Mouse (Mus musculus) limb, embryonic 13.5 days (tissue): ENCODE data around the gene Pdgfd. TPM values are rescaled to one million over a fixed set of nuclear protein-coding genes. Genes with fewer than 3 reads are reported as not detected.

ENCODE experiments used
- ATAC-seq: fragments of 200-750 bp; cut with Nextera tagmentation; 2 replicates; pipeline ENCODE4 v1.8.0; 2017; ENCODE audit warnings: low read depth, moderate number of reproducible peaks, moderate TSS enrichment; ENCODE audit not compliant: low FRiP score
- H3K27ac ChIP-seq: fragments of 300-500 bp; sonication (generic); 2 replicates; pipeline ENCODE4 v1.5.1; 2015; ENCODE audit warnings: inconsistent platforms, mild to moderate bottlenecking, moderate library complexity
- H3K27me3 ChIP-seq: fragments of 300-500 bp; sonication (generic); 2 replicates; pipeline ENCODE4 v1.6.1; 2015; ENCODE audit warnings: mild to moderate bottlenecking, inconsistent platforms
- H3K36me3 ChIP-seq: fragments of 300-500 bp; sonication (generic); 2 replicates; pipeline ENCODE4 v1.6.1; 2015; ENCODE audit warnings: inconsistent platforms, mild to moderate bottlenecking, moderate library complexity
- H3K4me1 ChIP-seq: fragments of 300-500 bp; sonication (generic); 2 replicates; pipeline ENCODE4 v1.6.1; 2015; ENCODE audit warnings: inconsistent platforms
- H3K4me2 ChIP-seq: fragments of 300-500 bp; sonication (generic); replicated peaks from 2 replicates; pipeline ENCODE4 v1.6.1; 2015; ENCODE audit warnings: inconsistent platforms, mild to moderate bottlenecking, moderate library complexity
- H3K4me3 ChIP-seq: fragments of 300-500 bp; sonication (generic); 2 replicates; pipeline ENCODE4 v1.5.1; 2015; ENCODE audit warnings: moderate library complexity, mild to moderate bottlenecking, inconsistent platforms
- H3K9ac ChIP-seq: fragments of 300-500 bp; sonication (generic); 2 replicates; pipeline ENCODE4 v1.6.1; 2015; ENCODE audit warnings: mild to moderate bottlenecking, inconsistent platforms
- H3K9me3 ChIP-seq: fragments of 300-500 bp; sonication (generic); 2 replicates; pipeline ENCODE4 v1.6.1; 2016; ENCODE audit warnings: inconsistent platforms
- WGBS: fragments of 180-500 bp; shearing (Covaris S2); methylation state at CpG from one replicate; pipeline ENCODE4 v1.1.7; 2015; 5-methylcytosine and 5-hydroxymethylcytosine counted together
- polyA plus RNA-seq: library from polyadenylated mRNA; unstranded; fragments of >200 nt; fragmentation: Nextera tagmentation; extraction: Ambion mirVana; gene quantifications from 2 replicates; pipeline ENCODE4 v1.2.1, GENCODE M21; 2015

The Pdgfd gene
- polyA plus RNA-seq, 1 experiment from 2014 or later, result 11.0 TPM

DNA sequence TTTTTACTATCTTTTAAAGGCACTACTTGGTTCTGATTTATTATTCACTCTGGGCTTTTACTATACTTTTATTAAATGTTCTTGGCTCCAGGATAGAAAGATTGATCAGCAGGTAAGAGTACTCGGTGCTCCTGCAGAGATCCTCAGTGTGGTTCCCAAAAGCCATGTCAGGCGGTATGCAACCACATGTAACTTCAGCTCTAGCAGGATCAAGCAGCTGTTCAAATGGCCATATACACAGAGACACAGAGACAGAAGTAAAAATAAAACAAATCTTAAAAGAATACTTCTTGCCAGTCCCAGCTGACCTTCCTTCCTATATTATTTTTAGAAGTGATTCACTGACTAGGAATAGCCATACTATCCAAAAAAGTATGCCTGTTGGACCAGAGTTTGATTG lies 157.0 kb downstream of the Pdgfd start:
- 83% methylated on average over 2 of the region's 2 CpGs for WGBS
- no peak for ATAC-seq

DNA sequence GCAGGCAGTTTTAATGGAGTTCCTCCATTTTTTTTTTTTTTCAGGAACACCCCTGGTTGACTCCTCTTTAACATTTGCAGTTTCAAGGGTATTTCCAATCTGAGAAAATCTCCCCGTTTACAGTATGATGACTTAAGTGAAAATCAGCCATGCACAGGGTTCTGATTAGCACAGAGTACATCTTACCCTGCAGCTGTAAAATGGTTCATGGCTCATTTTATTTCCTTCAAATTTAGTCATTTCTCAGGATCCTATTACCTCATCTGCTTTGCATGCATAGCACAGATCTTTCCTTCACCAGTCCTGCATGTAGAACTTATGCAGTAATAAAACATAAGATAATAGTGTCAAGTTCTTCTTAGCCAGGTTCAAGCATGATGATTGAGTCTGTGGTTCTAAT lies 165.1 kb downstream of the Pdgfd start:
- Histone ChIP-seq H3K9me3 (no peaks in the 10 kb centered on the region), H3K27me3 (no peaks in the 10 kb centered on the region), H3K27ac (no peak overlapping the region), H3K4me3 (no peak overlapping the region), H3K4me2 (no peak overlapping the region), H3K9ac (no peak overlapping the region), H3K36me3 (no peaks in the 10 kb centered on the region), H3K4me1 (peaks cover 5% of the 10 kb centered on the region; the same call in 1 of the 2 replicates)
- WGBS, result 35% methylated on average over 1 of the region's 1 CpGs
- peak; percentile 78; the same call in 1 of the 2 replicates for ATAC-seq

More for the DNA sequence above, 157.0 kb downstream of the Pdgfd start:
- Histone ChIP-seq H3K27ac (no peak overlapping the region), H3K27me3 (no peaks in the 10 kb centered on the region), H3K4me3 (no peak overlapping the region), H3K9ac (no peak overlapping the region), H3K4me2 (no peak overlapping the region), H3K9me3 (no peaks in the 10 kb centered on the region), H3K36me3 (no peaks in the 10 kb centered on the region), H3K4me1 (no peaks in the 10 kb centered on the region)

DNA sequence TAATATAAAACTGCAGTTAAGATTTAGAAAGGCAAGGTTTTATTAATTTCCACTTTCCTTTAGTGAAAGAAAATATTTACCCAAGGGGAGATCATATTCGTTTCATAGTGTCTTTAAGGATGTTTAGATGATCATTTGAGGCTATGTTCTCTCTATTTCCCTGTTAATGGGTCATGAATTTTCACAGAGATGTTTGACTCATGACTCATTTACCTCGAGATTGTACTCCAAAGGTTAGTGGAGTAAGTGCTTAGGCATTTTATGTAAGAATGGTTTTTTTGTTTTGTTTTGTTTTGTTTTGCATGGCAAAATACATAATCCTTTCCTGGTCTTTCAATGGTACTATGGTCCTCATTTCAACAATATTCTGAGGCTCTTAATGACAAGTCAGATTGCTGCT lies 167.9 kb downstream of the Pdgfd start:
- ATAC-seq, result no peak
- Histone ChIP-seq H3K9me3 (no peaks in the 10 kb centered on the region), H3K4me1 (peaks cover 5% of the 10 kb centered on the region; the same call in 1 of the 2 replicates), H3K27me3 (no peaks in the 10 kb centered on the region), H3K36me3 (no peaks in the 10 kb centered on the region), H3K4me3 (no peak overlapping the region), H3K4me2 (no peak overlapping the region), H3K27ac (no peak overlapping the region), H3K9ac (no peak overlapping the region)
- WGBS, result 49% methylated on average over 2 of the region's 2 CpGs

DNA sequence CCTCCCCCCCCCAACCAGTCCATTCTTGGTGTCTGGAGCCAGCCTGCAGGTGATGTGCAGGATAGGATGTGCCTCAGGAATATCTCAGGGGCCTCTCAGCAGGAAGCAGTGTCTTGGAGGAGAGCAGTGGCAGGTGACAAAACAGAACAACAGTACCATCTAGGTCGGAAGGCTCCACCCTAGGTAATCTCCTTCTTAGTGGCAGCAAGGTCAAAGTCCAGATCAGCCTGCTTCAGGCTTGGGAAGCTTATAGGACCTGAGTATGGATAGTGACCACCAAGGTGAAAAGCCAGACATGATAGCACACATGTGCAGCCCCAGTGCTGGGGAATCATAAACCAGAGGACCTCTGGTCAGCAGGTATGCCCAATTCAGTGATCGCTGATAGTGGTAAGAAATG lies 169.5 kb downstream of the Pdgfd start:
- 88% methylated on average over 2 of the region's 2 CpGs for WGBS
- H3K9me3 ChIP-seq, result no peaks in the 10 kb centered on the region
- H3K4me1 ChIP-seq, result peaks cover 5% of the 10 kb centered on the region; the same call in 1 of the 2 replicates
- H3K4me2 ChIP-seq, result no peak overlapping the region
- H3K4me3 ChIP-seq, result no peak overlapping the region
- no peaks in the 10 kb centered on the region for H3K27me3 ChIP-seq
- no peaks in the 10 kb centered on the region for H3K36me3 ChIP-seq
- H3K27ac ChIP-seq, result no peak overlapping the region
- no peak overlapping the region for H3K9ac ChIP-seq
- ATAC-seq, result no peak

DNA sequence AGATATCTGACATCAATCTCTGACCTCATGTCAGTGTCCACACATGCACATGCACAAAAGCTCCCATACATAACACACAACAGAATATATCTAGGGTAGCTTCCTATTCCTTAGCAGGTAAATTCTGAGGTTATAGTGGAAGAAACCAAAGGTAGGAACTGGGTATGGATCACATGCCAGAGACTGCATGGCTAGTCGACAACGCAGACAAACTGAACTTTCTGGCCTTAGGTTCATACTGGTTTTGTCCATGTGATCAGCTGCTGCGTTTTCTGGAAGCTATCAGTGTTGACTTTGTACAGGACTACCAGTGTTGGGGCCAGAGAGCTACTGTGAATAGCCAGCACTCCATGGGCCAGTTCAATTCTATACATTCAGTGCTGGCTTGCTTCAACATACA lies 170.0 kb downstream of the Pdgfd start:
- WGBS, result 90% methylated on average over 3 of the region's 3 CpGs
- Histone ChIP-seq H3K36me3 (no peaks in the 10 kb centered on the region), H3K4me1 (peaks cover 1% of the 10 kb centered on the region; the same call in 1 of the 2 replicates), H3K4me3 (no peak overlapping the region), H3K27ac (no peak overlapping the region), H3K27me3 (no peaks in the 10 kb centered on the region), H3K4me2 (no peak overlapping the region), H3K9ac (no peak overlapping the region), H3K9me3 (no peaks in the 10 kb centered on the region)
- no peak for ATAC-seq

DNA sequence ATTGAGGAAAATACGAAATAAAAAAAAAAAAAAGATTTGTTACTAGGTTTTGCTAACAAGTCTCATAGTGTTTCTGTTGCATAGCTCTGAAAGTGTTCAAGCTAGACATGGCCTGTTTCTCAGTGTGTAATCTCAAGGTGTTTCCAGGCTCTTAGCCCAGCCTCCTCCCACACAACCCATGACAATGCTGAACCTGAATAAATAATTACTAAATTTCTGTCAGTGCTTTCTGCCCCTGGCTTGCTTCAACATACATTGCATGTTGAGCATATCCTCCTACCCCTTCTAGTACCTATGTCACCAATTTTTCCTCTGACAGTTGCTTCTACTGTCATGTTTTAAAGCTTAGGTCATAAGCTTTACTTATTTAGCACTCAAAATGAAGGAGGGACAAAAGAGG lies 171.0 kb downstream of the Pdgfd start:
- no peak for ATAC-seq
- H3K27ac ChIP-seq, result no peak overlapping the region
- H3K4me1 ChIP-seq, result peaks cover 2% of the 10 kb centered on the region; the same call in 1 of the 2 replicates
- no peaks in the 10 kb centered on the region for H3K27me3 ChIP-seq
- H3K4me2 ChIP-seq, result no peak overlapping the region
- H3K4me3 ChIP-seq, result no peak overlapping the region
- H3K36me3 ChIP-seq, result no peaks in the 10 kb centered on the region
- no peak overlapping the region for H3K9ac ChIP-seq
- H3K9me3 ChIP-seq, result no peaks in the 10 kb centered on the region
- 88% methylated on average over 1 of the region's 1 CpGs for whole genome bisulfite sequencing

DNA sequence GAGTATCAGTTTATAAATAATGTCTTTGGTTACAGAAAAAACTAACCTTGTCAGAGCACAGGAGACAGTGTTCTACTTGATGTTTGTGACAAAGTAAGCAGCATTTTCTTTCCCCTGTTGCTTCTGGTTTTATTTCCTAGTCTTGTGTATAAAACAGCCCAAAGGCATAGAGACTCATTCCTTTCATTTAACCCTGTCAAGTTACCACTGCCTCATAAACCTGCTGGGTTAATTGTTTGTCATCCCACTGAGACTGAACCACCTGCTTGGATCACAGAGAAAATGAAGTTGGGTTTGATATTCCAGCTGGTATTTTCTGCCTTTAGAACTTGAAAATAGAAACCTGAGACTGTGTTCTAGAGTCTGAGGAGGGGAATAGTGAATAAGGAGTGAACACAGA lies 172.4 kb downstream of the Pdgfd start:
- no peak overlapping the region for H3K4me2 ChIP-seq
- H3K27ac ChIP-seq, result no peak overlapping the region
- H3K4me1 ChIP-seq, result peaks cover 13% of the 10 kb centered on the region
- H3K9me3 ChIP-seq, result no peaks in the 10 kb centered on the region
- H3K4me3 ChIP-seq, result no peak overlapping the region
- H3K36me3 ChIP-seq, result no peaks in the 10 kb centered on the region
- ATAC-seq, result no peak
- no peaks in the 10 kb centered on the region for H3K27me3 ChIP-seq
- no peak overlapping the region for H3K9ac ChIP-seq

DNA sequence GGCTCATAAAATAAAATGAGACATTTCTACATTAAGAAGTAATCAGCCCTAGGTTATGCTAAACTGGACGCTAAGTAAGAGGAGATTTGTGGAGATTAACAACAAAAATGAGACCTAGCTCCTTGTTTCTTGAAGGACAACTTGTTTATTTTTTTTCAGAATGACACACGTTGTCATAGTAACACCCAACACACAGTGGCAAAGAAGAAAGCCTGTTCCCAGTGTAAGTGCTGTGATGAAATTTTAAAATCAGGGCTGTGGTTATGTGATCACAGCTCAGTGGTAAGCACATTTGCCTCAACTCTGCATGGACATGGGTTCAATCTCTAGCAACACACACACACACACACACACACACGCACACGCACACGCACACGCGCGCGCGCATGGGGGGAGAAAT lies 174.5 kb downstream of the Pdgfd start:
- H3K9me3 ChIP-seq, result no peaks in the 10 kb centered on the region
- no peak overlapping the region for H3K9ac ChIP-seq
- H3K27ac ChIP-seq, result no peak overlapping the region
- H3K36me3 ChIP-seq, result no peaks in the 10 kb centered on the region
- peaks cover 13% of the 10 kb centered on the region for H3K4me1 ChIP-seq
- no peak overlapping the region for H3K4me2 ChIP-seq
- no peaks in the 10 kb centered on the region for H3K27me3 ChIP-seq
- ATAC-seq, result no peak
- no peak overlapping the region for H3K4me3 ChIP-seq
- WGBS, result 88% methylated on average over 10 of the region's 10 CpGs

DNA sequence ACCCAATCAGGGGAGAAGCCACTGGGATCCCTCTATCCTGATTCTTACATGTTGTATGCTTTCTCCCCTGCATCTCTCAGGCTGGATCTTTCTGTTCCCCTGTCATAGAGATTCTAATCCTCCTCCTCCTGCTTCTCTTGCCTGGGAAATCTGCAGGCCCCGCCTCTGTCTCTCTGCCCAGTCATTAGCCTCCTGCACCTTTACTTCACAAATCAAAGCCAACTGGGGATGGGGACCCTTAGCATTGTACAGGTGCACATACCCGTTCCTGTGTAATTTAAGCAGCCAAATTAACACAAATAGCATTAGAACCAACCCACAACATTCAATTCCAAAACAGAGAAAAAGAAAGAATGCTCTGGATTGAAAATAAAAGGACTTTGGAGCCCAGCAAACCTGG lies 176.1 kb downstream of the Pdgfd start:
- H3K27ac ChIP-seq, result no peak overlapping the region; the same call in 1 of the 2 replicates
- no peaks in the 10 kb centered on the region for H3K27me3 ChIP-seq
- H3K36me3 ChIP-seq, result no peaks in the 10 kb centered on the region
- no peaks in the 10 kb centered on the region for H3K9me3 ChIP-seq
- H3K9ac ChIP-seq, result no peak overlapping the region
- WGBS, result 33% methylated on average over 2 of the region's 2 CpGs
- H3K4me2 ChIP-seq, result no peak overlapping the region
- no peak for ATAC-seq
- no peak overlapping the region for H3K4me3 ChIP-seq
- peaks cover 13% of the 10 kb centered on the region for H3K4me1 ChIP-seq

DNA sequence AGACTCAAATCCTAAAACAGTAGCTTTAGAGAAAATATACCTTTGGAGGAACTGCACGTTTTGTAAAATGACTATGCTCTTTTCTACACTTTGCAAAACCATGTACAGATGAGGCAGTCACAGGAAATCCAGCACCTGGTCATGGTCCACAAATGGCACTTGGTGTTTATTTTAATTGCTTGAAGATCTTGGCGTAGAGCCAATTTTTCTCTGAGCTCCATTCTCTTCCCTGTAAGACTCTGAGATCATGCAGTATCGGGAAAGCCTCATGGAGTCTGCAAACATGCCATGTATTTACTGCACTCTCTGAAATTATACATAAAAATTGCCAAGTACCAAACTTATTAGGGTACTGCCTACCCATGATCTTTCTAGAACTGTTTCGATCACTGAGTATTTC lies 176.5 kb downstream of the Pdgfd start:
- Histone ChIP-seq H3K4me2 (no peak overlapping the region), H3K36me3 (no peaks in the 10 kb centered on the region), H3K9ac (no peak overlapping the region), H3K27me3 (no peaks in the 10 kb centered on the region), H3K4me3 (no peak overlapping the region), H3K27ac (no peak overlapping the region), H3K9me3 (no peaks in the 10 kb centered on the region), H3K4me1 (peaks cover 13% of the 10 kb centered on the region)
- WGBS, result 47% methylated on average over 4 of the region's 4 CpGs
- ATAC-seq, result peak; percentile 66

DNA sequence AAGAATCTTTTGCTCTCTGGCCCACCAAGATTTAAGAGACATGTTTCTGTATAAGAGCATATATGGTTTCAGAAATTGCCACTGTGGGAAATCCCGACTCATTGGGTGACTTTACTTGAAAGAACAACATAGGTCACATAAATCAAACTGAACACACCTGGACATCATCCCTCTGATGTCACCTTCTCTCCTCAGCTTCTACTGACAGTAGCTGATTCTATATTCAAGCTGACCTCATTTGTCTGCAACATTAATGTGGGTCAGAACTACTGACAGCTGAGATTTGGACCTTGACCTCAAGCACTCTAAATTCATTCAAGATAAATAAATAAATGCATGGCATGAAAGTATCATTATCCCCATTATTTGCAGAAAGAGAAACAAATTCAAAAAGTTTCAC lies 177.0 kb downstream of the Pdgfd start:
- Histone ChIP-seq H3K9me3 (no peaks in the 10 kb centered on the region), H3K9ac (no peak overlapping the region), H3K36me3 (no peaks in the 10 kb centered on the region), H3K4me2 (no peak overlapping the region), H3K27ac (no peak overlapping the region), H3K4me3 (no peak overlapping the region), H3K27me3 (no peaks in the 10 kb centered on the region), H3K4me1 (peaks cover 13% of the 10 kb centered on the region)
- ATAC-seq, result no peak
- 48% methylated on average over 1 of the region's 1 CpGs for WGBS

DNA sequence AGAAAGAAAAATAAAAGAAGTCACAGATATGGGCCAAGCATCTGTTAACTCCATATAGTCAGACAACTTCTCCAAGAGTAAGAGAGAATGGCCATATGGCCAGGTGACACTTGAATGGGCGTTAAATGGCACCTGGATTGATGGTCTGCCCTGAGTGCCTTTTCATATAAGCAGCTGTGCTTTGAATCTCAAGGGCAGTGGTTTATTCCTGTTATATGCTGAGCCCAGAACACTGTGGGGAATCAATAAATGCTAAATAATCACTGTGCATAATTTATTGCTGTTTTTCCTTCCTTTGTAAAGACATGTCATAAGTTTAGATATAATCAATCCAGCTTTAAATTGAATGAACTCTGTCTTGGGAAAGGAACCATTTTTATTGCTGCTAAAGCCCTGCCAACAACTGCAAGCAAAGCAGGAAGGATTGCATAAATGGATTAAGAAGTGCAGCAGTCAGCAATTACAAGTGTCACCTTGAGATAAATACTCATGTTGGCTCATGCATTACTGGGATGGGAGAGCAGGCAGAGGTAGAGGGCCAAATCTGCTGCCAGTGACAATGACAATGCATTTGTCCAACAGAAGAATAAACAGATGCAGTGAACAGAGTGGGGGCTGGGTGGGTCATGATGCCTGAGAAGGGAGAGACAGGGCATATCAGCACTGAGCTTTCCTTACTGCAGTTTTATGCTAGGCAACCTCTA lies 185.0 kb downstream of the Pdgfd start:
- H3K4me1 ChIP-seq, result no peaks in the 10 kb centered on the region
- no peak overlapping the region for H3K4me3 ChIP-seq
- no peak overlapping the region for H3K4me2 ChIP-seq
- no peaks in the 10 kb centered on the region for H3K27me3 ChIP-seq
- 46% methylated on average over 1 of the region's 1 CpGs for WGBS
- H3K9ac ChIP-seq, result no peak overlapping the region
- ATAC-seq, result no peak
- no peak overlapping the region for H3K27ac ChIP-seq
- no peaks in the 10 kb centered on the region for H3K9me3 ChIP-seq
- no peaks in the 10 kb centered on the region for H3K36me3 ChIP-seq

DNA sequence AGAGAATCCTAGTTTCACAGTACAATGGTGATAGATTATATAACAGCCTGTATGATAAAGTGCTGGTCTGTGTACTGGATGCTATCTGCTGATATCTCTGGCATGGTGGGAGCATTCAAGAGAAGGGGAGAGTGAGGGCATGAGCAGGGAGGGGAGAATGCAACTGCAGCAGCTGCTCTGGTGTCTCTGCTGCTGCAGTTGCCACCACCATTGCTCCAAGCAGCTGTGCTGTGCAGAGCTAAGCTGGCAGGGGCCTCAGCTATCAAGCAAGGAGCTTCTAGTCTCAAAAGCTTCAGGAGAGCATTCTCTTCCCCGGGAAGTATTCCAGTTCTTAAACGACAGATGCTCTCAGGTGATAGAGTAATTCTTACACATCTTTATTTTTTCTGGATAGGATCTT lies 192.4 kb downstream of the Pdgfd start:
- Histone ChIP-seq H3K9me3 (no peaks in the 10 kb centered on the region), H3K4me1 (no peaks in the 10 kb centered on the region), H3K36me3 (no peaks in the 10 kb centered on the region), H3K9ac (no peak overlapping the region), H3K4me3 (no peak overlapping the region), H3K4me2 (no peak overlapping the region), H3K27ac (no peak overlapping the region), H3K27me3 (no peaks in the 10 kb centered on the region)
- 0 out of 2 replicates have a peak, but pooled peaks have one; percentile 59 for ATAC-seq
- 87% methylated on average over 2 of the region's 2 CpGs for WGBS
